Mouse (Mus musculus) kidney, postnatal 4 days (tissue): ENCODE data around the gene Olfml3.

ENCODE experiments used
- DNase-seq, 2 experiments: peaks; one replicate each; pipeline ENCODE4 v3.0.0; 2021; ENCODE audit warnings: mixed read lengths in 2 of 2

The Olfml3 gene

DNA sequence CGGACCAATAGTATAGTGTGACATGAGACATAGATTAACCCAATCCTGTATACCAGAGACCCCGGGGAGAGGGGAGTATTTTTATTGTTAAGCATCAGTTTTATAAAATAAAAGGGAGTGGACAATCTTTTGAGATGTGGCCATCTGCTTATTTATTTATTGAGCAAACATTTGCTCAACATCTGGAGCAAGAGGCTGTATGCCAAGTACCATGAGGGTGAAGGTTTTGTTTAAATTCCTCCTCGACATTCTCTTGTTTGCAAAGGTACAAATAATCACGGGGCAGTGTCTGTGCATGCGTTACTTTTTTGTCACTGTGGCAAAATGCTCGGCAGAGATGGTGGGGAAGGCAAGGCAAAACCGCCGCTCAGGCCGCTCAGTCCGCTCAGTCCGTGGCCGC, 32.4 kb downstream of the Olfml3 start:
- DNase-seq, result no peak

DNA sequence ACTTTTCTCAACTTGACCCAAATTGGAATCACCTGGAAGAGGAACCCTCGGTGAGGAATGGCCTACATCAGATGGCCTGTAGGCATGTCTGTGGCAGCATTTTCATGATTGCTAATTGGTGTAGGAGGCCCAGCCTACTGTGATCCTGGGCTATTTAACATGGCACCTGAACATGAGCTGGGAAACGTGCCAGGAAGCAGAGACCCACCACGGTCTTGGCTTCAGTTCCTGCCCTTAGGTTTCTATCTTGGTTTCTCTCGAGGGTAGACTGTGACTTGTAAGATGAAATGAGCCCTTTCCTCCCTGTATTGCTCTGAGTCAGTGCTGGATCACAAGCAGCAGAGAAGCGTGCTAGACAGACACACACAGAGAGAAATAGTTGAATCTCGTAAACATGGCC, 33.1 kb downstream of the Olfml3 start:
- no peak for DNase-seq

DNA sequence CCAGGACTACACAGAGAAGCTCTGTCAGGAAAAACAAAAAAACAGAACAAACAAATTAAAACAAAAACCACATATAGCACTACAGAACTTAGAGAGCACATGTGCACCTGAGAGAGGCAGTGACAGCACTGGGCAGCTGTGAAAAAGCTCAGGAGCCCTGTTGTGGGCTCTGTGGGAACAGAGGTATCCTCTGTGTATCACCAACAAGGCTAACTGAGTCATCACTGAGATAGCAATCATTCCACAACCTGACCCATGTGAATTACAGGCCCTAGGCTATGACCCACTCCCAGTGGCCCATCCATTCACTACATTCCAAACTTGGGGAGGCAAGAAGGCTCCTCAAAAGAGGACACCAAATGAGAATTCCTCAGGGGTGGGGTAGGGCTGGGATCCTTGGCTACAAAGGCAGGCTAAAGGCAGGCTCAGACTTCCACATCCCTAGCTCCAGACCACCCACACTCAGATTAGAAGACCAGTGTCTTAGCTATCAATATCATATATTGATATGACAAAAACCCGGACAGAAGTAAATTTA, 41.3 kb downstream of the Olfml3 start:
- no peak for DNase-seq

DNA sequence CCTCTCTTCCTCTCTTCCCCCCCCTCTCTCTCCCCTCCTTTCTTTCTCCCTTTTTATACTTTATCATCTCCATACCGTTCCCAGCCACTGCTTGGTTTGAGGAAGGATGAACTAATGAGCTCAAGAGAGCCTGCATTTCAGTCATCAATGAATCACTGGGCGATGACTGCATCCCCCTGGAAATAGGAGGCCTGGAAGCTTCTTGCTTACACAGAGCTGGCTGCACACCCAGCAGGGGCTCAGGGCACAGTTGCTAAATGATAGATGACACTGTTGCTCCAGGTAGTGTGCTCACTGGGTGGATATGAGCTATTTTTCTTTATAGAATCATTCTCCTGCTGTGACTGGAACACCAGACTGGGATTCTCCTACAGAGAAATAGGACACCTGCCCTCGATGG, 42.2 kb downstream of the Olfml3 start:
- DNase-seq, result no peak

DNA sequence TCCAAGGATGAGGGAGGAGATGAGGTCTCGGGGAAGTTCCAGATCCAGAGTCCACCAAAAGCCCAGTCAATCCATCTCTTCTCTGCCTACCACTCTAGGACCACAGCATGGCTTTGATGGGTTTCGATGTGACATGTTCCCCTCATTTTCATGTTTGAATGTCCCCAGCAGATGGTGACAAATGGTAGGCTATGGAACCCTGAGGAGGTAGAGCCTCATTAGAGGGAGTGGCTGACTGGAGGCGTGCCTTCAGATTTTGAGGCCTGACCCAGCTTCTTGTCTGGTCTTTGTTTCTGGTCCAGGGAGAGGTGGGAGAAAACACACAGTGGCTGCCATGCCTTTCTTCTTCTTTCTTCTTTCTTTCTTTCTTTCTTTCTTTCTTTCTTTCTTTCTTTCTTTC, 47.3 kb downstream of the Olfml3 start:
- DNase-seq, result peak; percentile 12 to 26

DNA sequence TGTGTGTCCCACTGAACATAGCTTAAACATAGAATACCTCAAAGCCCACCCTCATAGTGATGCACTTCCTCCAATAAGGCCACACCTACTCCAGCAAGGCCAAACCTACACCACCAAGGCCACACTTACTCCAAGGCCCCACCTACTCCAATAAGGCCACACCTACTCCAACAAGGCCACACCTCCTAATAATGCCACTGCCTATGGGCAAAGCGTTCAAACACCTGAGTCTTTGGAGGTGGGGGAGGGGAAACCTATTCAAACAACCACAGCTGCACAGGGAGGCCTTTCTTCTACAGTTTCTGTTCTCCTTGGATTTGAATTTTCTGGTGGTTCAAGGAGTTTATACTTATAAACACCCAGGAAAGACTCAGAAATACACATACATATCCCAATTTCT, 48.8 kb downstream of the Olfml3 start:
- DNase-seq, result no peak

DNA sequence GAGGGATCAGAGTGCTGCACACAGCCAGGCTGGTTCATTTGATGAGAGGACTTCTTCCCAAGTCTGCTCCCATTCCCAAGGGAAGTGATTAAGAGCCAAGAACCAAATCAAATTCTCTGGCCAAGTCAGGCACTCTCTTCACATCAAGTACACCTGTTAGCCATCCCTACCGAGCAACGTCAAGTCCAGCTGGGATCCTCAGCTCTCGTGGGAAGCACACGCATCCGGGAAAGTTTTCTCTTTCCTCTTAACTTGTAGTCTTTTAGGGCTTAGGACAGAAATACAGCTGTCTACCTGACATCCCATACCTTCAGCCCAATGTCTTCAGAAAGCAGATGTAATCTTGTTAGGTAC, 53.9 kb downstream of the Olfml3 start:
- no peak for DNase-seq

DNA sequence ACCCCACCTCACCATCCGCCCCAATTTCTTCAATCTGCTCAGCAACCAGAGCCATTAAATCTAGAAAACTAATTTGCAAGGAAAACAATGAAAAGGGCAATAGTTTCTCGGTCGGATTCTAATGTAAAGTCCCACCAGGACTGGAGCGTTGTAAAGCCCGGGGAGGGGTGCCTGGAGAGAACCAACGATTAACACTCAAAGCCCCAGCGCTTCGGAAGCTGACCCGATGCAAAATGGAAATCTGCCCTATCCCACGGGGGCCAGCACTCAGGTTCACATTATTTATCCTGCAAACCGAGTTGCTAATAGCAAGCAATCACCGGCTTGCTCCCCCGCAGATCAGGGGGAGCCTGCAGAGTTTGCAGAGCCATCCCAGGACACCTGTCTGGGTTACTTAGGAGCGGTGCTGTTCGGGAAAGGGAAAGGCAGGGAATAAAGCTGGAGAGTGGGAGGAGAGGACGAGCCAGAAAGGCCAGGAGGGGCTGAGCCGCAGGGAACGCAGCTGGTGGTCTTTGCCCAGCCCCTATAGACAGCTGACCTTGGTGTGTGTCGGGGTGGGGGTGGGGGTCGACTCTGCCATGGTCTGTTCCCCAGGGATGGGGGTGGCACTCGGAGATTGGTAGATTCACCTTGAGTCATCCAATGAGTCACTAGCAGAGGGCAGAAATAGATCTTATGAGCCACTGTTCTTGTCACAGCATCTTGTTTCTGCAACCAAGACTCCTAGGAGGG, 54.4 kb downstream of the Olfml3 start:
- peak; percentile 27 to 39 for DNase-seq

DNA sequence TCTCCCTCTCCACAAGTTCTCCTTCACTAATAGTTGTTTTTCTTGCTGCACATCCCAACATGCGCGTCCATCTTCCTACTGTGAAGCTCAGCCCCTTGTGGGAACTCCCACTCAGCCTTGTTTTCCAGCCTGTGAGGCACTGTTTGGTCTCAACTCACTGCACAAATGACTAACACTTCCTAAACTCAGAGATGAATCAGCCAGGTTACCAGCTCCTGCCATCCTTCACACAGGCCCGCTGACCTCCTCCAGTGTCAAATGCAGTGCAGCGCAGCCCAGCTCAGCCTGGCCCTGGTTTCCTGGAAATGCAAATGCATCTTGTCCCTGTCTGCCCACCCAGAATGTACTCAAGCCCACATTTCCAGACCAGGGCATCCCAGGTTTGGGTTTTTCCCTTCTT, 55.3 kb downstream of the Olfml3 start:
- DNase-seq, result peak; percentile 6 to 37

DNA sequence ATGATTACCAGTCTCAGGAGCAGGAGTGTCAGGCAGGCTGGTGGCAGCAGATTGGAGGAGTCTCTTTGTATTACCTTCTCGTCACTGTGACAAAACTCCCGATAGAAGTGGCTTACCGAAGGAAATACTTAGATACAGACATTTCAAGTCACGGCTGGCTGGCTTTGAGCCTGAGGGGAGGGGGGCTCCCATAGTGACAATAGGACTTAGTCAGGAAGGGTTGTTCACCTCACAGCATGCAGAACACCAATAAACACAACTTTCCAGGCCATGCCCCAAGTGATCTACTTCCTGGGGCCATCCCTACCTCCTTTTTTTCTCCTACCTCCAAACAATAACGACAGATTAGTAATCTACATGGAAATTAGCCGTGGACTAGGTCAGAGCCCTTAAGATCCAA, 59.0 kb downstream of the Olfml3 start:
- no peak for DNase-seq

DNA sequence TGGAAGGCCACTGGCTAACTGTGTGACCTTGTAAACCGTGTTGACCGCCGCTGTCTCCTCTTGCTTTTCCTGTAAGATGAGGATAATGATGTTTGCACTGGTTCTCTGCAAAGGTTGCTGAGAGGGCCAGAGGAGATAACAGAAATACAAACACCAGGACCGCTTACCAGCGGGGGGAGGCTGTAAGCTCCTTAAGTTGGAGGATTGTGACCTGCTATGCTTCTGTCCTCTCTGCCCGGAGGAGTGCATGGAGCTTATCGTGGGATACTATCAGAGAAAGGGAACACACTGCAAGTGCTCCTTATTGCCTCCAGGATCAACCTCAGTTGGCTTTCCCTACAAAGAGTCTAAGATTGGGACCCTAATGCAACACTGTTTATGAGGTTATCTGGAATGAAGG, 65.1 kb downstream of the Olfml3 start:
- DNase-seq, result no peak
